Mouse (Mus musculus) gastrocnemius, postnatal 36 days (tissue): ENCODE data around the gene Zbtb4. TPM values are rescaled to one million over a fixed set of nuclear protein-coding genes. Genes with fewer than 3 reads are reported as not detected.
A peak's percentile ranks its signal among the peaks of the same experiment; 100 is the strongest.

ENCODE experiments used
- DNase-seq, 2 experiments: peaks; one replicate each; pipeline ENCODE4 v3.0.0; 2022
- intact Hi-C: fragments of 180-260 bp; cut with DNase I; formaldehyde crosslinking; loops from one replicate; pipeline ENCODE4 v1.15.1; 2025
- total RNA-seq, 2 experiments: library from RNA; stranded (reverse); gene quantifications; 2 replicates each; pipeline ENCODE4 v1.2.3; 2021

The Zbtb4 gene
- total RNA-seq, 2 experiments from 2014 or later, result 24.3 to 26.2 TPM

- DNase-seq, result no peak
- intact Hi-C loops, result no loop called here
Observed at GRCm38 (mm10) chr11:69797924-69798323, 32.2 kb downstream of the Zbtb4 start.

- peak in 1 of 2 experiments; percentile 13 for DNase-seq
- intact Hi-C loops, result loop anchor here (5.0 kb wide), 3 partner anchors 37 to 78 kb away; partner anchors contain the start of genes Nlgn2, Slc35g3, Tmem256 and Tmem95
Observed at GRCm38 (mm10) chr11:69799394-69800137, 33.9 kb downstream of the Zbtb4 start.

DNA sequence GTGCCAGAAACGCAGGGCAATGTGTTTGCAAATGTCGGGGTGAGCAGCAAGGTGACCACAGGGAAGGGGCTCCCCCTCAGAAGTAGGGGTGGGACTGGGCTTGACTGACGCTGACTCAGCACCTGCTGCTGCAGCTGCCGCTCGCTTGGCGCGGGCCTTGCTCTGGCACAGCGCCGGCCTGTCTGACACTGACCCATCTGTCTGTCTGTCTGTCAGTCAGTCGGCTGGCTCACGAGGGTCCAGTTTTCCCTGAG lies 34.4 kb downstream of the Zbtb4 start:
- DNase-seq, result no peak
- intact Hi-C loops, result loop anchor here (5.0 kb wide), 3 partner anchors 37 to 77 kb away; partner anchors contain the start of genes Nlgn2, Slc35g3, Tmem256 and Tmem95

GRCm38 (mm10) chr11:69800392-69801197 lies 34.9 kb downstream of the Zbtb4 start:
- DNase-seq, result peak in 1 of 2 experiments; percentile 24
- intact Hi-C loops, result loop anchor here (5.0 kb wide), 3 partner anchors 37 to 77 kb away; partner anchors contain the start of genes Nlgn2, Slc35g3, Tmem256 and Tmem95

- no peak for DNase-seq
- intact Hi-C loops, result loop anchor here (5.0 kb wide), 3 partner anchors 36 to 76 kb away; partner anchors contain the start of genes Nlgn2, Slc35g3, Tmem256 and Tmem95
Observed at GRCm38 (mm10) chr11:69801379-69801977, 35.8 kb downstream of the Zbtb4 start, which contains the start of gene Fgf11. TSS of gene Fgf11 (minus strand) at chr11:69801857.

DNA sequence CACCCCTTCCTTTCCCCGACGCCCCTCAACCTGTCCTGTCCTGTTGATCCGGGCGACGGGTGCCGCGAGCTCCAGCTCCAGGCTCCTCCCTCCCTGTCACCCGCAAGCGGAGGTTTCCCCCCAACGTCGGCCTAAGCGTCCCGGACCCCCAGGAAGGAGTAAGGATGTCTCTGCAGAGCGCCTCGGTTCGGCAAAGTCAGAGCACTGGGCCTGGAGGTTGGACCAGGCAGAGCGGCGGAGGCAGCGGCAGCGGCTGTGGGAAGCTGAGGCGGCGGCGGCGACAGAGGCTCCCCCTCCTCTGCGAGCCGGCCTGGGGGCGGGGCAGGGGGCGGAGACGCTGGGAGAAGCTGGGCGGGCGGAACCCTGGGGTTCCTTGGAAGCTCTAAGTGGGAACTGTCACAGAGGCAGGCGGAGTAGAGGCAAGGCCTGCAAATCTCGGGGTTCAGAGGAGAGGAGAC lies 37.0 kb downstream of the Zbtb4 start:
- peak; percentile 86 to 87 for DNase-seq

DNA sequence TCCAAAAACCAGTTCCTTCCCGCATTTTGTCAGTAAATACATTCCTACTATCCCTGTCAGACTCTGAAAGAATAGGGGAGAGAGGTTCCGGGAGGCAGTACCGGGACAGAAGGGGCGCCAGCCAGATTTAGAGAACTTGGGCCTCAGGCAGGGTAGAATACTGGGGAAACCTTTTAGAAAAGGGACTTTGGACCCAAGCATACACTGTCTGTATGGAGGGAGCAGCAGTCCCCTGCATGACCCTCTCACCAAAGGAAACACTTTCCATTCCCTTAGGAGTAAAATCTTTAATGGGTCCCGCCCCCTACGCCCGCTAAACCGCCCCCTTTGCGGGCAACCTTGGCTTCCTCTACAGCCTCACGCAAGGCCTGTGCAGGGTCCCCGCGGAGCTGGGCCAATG lies 37.6 kb downstream of the Zbtb4 start:
- intact Hi-C loops, result loop anchor here (5.0 kb wide), 3 partner anchors 34 to 74 kb away; partner anchors contain the start of genes Nlgn2, Slc35g3, Tmem256 and Tmem95
- no peak for DNase-seq

More for the DNA sequence above, 37.0 kb downstream of the Zbtb4 start:
- intact Hi-C loops, result loop anchor here (5.0 kb wide), 3 partner anchors 35 to 75 kb away; partner anchors contain the start of genes Nlgn2, Slc35g3, Tmem256 and Tmem95

- peak; percentile 68 for DNase-seq
- intact Hi-C loops, result loop anchor here (5.0 kb wide), 3 partner anchors 33 to 73 kb away; partner anchors contain the start of genes Nlgn2, Slc35g3, Tmem256 and Tmem95
Observed at GRCm38 (mm10) chr11:69803786-69804651, 38.3 kb downstream of the Zbtb4 start.

- no peak for DNase-seq
- intact Hi-C loops, result loop anchor here (5.0 kb wide), 3 partner anchors 33 to 73 kb away; partner anchors contain the start of genes Nlgn2, Slc35g3, Tmem256 and Tmem95
Observed at GRCm38 (mm10) chr11:69804652-69804940, 38.9 kb downstream of the Zbtb4 start.

DNA sequence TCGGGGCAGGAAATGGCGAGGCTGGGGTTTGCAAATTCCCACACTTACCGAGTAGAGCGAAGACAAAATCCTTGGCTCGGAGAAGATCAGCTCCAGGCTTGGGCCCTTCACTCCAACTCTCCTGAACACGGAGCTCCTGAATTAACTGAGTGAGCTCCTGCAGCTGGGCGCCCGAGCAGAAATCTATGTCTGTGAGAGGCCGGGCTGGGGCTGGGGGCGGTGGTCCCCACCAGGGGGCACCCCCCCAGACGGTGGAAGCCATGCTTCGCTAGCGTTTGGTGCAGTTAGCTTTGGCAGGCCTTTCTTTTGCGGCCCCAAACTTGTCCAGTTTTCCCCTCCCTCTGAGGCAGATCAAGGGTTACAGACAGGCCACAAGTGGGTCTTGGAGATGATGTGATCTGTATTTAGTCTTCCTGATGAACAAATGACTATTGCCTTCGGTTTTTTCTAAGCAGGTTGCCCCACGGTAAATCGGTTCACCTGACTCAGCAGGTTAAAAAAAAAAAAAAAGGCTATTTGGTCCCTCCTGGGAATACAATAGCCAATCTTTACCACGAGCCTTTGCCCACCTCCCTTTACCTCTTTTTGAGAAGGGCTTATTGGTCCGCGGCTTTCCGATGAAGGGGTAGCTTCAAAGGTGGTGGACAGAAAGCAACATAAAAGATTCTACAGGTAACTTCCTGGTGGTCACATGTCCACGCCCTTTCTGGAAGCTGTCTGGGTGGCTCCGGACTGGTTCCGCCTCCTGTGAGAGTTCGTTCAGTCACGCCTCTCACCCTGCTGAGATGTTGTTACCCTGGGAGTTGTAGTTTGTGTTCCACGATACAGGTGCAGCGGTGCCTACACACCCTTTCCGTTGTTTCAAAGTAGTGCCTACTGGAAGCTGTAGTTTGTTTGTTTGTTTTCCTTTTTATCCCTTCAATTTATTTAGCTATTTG lies 39.5 kb downstream of the Zbtb4 start, which contains the start of gene Tmem102:
Tmem102 (minus strand) TSS at position 653 of the 938 bp plus-strand sequence.
- no peak for DNase-seq
- intact Hi-C loops, result loop anchor here (5.0 kb wide), 3 partner anchors 32 to 72 kb away; partner anchors contain the start of genes Nlgn2, Slc35g3, Tmem256 and Tmem95

GRCm38 (mm10) chr11:69806378-69806777 lies 40.7 kb downstream of the Zbtb4 start:
- intact Hi-C loops, result no loop called here
- DNase-seq, result no peak

DNA sequence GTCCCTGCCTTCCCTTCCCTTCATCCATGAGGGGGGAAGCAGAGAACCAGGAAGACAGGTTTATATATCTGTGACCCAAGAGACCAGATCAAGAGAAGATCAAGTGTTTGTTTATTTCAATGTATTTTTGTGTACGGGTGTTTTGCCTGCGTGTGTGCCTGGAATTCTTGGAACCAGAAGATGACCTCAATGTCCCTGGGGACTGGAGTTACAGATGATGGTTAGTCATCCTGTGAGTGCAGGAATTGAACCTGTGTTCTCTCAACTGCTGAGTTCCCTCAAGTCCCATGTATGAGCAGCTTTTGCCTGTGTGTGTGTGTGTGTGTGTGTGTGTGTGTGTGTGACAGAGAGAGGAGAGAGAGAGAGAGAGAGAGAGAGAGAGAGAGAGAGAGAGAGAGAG lies 41.9 kb downstream of the Zbtb4 start:
- DNase-seq, result no peak
- intact Hi-C loops, result no loop called here

- DNase-seq, result no peak
- intact Hi-C loops, result no loop called here
Observed at GRCm38 (mm10) chr11:69810280-69810679, 44.6 kb downstream of the Zbtb4 start.

DNA sequence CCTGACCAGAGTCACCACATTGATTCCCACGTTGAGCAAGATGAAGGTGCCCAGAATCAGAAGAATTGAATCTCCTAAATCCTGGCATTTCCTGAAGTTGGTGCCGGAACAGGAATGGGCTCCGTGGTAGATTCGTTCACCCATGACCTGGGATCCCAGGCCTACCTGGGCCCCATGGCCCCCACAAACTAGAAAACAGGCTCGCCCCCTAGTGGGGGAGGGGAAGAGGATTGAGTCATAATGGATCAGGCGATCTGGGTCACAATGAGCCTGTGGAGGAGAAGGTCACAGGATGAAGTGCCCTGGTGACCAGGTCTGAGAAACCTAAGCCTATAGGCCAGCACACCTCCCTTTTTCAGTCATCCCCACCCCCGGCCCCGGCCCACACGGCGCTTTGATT lies 49.4 kb downstream of the Zbtb4 start, which contains the start of gene Gm39566:
Gm39566 (minus strand) TSS at position 144 of the 400 bp plus-strand sequence.
- intact Hi-C loops, result no loop called here
- no peak for DNase-seq

DNA sequence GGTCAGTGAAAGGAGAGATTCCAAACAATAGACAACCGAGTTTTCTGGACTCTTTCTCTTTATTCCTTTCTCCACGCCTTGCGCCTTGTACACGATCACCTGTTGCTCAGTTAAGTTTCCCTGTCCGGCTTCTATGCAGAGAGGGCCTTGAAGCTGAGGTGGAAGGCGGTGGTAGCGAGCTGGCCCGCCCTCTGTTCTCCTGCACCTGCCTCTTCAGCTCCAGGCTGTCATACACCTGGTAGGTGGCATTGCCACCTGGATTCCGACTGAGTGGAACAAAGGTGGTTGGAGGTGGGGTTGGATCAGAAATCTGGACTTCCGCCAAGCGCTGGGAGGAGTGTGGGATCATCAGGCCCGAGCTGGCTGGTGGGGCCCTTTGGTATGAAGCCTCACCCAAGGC lies 50.8 kb downstream of the Zbtb4 start:
- no peak for DNase-seq
- intact Hi-C loops, result no loop called here

GRCm38 (mm10) chr11:69818365-69818764 lies 52.7 kb downstream of the Zbtb4 start, which contains the start of gene Spem2:
TSS of gene Spem2 (minus strand) at chr11:69818465.
- intact Hi-C loops, result no loop called here
- DNase-seq, result no peak

DNA sequence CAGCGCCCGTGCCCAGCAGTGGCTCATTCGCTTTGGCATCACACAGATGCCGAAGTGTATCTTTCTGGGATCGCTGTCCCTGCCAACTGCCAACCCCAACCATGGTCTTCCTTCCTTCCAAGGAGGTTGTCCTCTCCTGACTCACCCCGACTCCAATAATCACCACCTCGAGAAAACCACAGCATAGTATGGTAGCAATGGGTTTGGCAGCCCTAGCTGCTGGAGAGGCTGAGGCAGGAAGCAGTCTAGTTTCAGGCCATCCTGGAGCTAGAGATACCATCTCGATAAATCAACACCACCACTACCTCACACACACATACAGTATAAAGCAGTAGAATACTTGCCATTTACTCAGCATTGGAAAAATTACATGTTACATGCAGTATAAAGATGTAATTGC lies 53.2 kb downstream of the Zbtb4 start:
- DNase-seq, result no peak
- intact Hi-C loops, result no loop called here

DNA sequence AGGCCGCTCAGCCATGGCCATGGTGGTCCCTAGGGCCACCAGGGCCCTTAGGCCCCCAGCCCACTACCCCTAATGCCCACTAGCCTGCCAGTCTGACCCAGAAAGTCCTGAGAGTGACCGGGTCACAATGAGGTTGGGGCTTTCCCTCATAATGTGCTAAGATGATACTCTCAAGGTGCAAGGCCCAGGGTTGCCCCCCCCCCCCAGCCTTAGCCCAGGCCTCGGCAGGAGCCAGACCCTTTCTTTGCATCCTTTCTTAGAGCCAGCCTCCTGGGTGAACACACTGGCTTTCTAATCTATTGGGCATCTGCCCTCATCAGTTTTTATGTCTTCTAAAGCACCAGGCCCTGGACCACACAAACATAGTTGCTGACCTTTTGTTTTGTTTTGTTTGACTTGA lies 56.4 kb downstream of the Zbtb4 start, which contains the start of gene Spem1:
Spem1 (minus strand) TSS at position 101 of the 400 bp plus-strand sequence.
- DNase-seq, result no peak
- intact Hi-C loops, result no loop called here
